Mouse (Mus musculus) cerebellum, adult 11-12 months (tissue): ENCODE data around the gene Cacna1e.

ENCODE experiments used
- DNase-seq: peaks from one replicate; pipeline ENCODE4 v3.0.0; 2022

Cacna1e gene

GRCm38 (mm10) chr1:154776344-154776743, 108.0 kb downstream of the Cacna1e start:
- DNase-seq = no peak

- DNase-seq = no peak
These were observed 109.8 kb downstream of the Cacna1e start for GRCm38 (mm10) chr1:154774468-154774867.

GRCm38 (mm10) chr1:154771111-154771510, 113.2 kb downstream of the Cacna1e start:
- DNase-seq = peak; percentile 27

- DNase-seq = no peak
These were observed 113.8 kb downstream of the Cacna1e start for GRCm38 (mm10) chr1:154770542-154770941.

- no peak for DNase-seq
These were observed 121.2 kb downstream of the Cacna1e start for GRCm38 (mm10) chr1:154763132-154763531.

- DNase-seq = no peak
These were observed 132.2 kb downstream of the Cacna1e start for GRCm38 (mm10) chr1:154752081-154752480.

GRCm38 (mm10) chr1:154748531-154748930, 135.8 kb downstream of the Cacna1e start:
- DNase-seq = no peak

- DNase-seq = no peak
These were observed 139.1 kb downstream of the Cacna1e start for GRCm38 (mm10) chr1:154745241-154745640.

- no peak for DNase-seq
These were observed 153.8 kb downstream of the Cacna1e start for GRCm38 (mm10) chr1:154730411-154730961.

- DNase-seq = peak; percentile 69
These were observed 154.9 kb downstream of the Cacna1e start for GRCm38 (mm10) chr1:154729269-154729980.

GRCm38 (mm10) chr1:154728682-154729081, 155.6 kb downstream of the Cacna1e start:
- no peak for DNase-seq

GRCm38 (mm10) chr1:154727696-154728095, 156.6 kb downstream of the Cacna1e start:
- no peak for DNase-seq

- peak; percentile 52 for DNase-seq
These were observed 157.7 kb downstream of the Cacna1e start for GRCm38 (mm10) chr1:154726361-154727161.

- DNase-seq = no peak
These were observed 158.7 kb downstream of the Cacna1e start for GRCm38 (mm10) chr1:154725356-154726320.

GRCm38 (mm10) chr1:154723537-154724286, 160.6 kb downstream of the Cacna1e start:
- no peak for DNase-seq

GRCm38 (mm10) chr1:154723078-154723477, 161.2 kb downstream of the Cacna1e start:
- no peak for DNase-seq

- no peak for DNase-seq
These were observed 168.7 kb downstream of the Cacna1e start for GRCm38 (mm10) chr1:154715596-154715995.

GRCm38 (mm10) chr1:154712747-154713146, 171.6 kb downstream of the Cacna1e start:
- DNase-seq = no peak

- DNase-seq = no peak
These were observed 176.6 kb downstream of the Cacna1e start for GRCm38 (mm10) chr1:154707584-154708290.

GRCm38 (mm10) chr1:154706974-154707373, 177.3 kb downstream of the Cacna1e start:
- DNase-seq = no peak
